Mouse (Mus musculus) bone marrow macrophage, adult 2 months (primary cell): ENCODE results near the gene Znhit3.

Experiments
- CTCF ChIP-seq: IDR thresholded peaks from 2 replicates; pipeline ENCODE4 v1.5.1; 2012; ENCODE audit warnings: low read depth, mild to moderate bottlenecking, low read length, moderate library complexity
- POLR2A ChIP-seq: IDR thresholded peaks from 2 replicates; pipeline ENCODE4 v1.6.1; 2012; ENCODE audit warnings: mild to moderate bottlenecking, low read depth, low read length, borderline replicate concordance

GRCm38 (mm10) chr11:84869537-84870232 lies 46.5 kb downstream of the Znhit3 start:
- TF ChIP-seq CTCF, result no peak
- TF ChIP-seq POLR2A, result no peak
